Mouse (Mus musculus): ENCODE measurements around the gene Hmgn3. TPM values are rescaled to one million over a fixed set of nuclear protein-coding genes. Genes with fewer than 3 reads are reported as not detected.

Gene Hmgn3
- total and polyA plus RNA-seq, 3 experiments = not detected

DNA sequence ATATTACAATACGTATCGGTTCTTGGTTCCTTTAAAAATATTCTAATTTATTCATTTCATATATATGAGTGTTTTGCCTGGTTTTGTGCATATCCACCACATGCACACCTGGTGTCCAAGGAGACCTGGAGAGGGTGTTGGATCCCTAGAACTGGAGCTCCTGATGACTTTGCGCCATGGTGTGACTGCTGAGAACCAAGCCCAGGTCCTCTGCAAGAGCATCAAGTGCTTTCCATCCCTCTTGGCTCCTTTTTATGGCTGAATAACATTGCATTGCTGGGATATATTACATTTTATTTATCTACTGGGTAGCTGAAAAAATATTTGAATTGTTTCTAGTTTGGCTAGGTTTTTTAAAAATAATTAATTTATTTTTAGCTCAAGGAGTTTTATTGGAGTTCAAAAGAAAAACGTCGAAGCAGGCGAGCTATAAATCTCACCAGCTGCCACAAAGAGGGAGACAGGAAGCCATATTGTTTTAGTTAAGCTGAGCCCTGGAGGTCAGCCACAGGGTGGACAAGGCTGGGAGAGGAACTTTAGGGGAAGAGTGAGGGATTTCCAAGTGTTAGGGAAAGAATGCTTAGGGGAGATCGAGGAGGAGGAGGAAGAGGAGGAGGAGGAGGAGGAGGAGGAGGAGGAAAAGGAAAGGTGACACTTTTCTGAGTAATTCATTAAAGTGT lies 62.6 kb downstream of the Hmgn3 start:
- no peaks in the 10 kb centered on the region for H3K9me3 ChIP-seq (replicated peaks; ENCODE audit: insufficient read depth, low read length)
- H3K79me2 ChIP-seq (ENCODE audit: control insufficient read depth, insufficient read depth, low read length, poor library complexity) = no peaks in the 10 kb centered on the region
- H3K27ac ChIP-seq (ENCODE audit: control insufficient read depth, low read depth, low read length) = no peak overlapping the region
- TF ChIP-seq CHD1 (IDR thresholded peaks at IDR 0.05; ENCODE audit: low read depth, low read length) (no peak), ZNF384 (IDR thresholded peaks at IDR 0.05; ENCODE audit: low read depth, low read length) (no peak), POLR2AphosphoS5 (IDR thresholded peaks at IDR 0.05; ENCODE audit: borderline replicate concordance, low read depth, low read length) (no peak)
- no peak overlapping the region for H3K4me3 ChIP-seq (ENCODE audit: control insufficient read depth in 1 of 2, insufficient read depth in 1 of 2, low read depth in 2 of 2, low read length in 2 of 2)
- no peak overlapping the region for H3K9ac ChIP-seq (ENCODE audit: control insufficient read depth, low read depth, low read length, poor library complexity, severe bottlenecking)
- no peaks in the 10 kb centered on the region for H3K4me1 ChIP-seq (ENCODE audit: control insufficient read depth in 1 of 2, insufficient read depth in 2 of 2, low read length in 2 of 2)
- no peaks in the 10 kb centered on the region for H3K36me3 ChIP-seq (ENCODE audit: control insufficient read depth in 1 of 2, insufficient read depth in 2 of 2, low read length in 2 of 2)
- H3K27me3 ChIP-seq (ENCODE audit: control insufficient read depth in 1 of 2, insufficient read depth in 2 of 2, low read length in 2 of 2) = no peaks in the 10 kb centered on the region
- no peak for DNase-seq (ENCODE audit: low read depth, low spot score)

DNA sequence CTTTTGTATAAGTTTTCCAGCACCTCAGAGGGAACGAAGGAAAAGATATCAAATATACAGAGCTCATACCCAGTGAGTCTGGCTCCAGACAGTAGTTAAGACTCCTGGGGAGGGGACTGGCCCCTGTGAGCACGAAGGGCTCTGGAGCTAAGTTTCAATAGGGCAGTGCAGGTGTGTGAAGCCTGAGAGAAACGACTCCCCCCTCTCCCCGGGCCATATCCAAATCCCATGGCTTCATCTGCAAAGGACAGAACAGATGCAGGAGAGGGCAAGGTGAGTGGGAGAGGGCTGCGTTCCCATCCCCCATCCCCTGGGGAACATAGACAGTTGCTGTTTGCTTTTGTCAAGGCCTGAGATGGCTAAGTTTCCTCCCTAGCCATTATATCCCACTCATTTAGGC lies 63.4 kb downstream of the Hmgn3 start:
- Histone ChIP-seq H3K79me2 (ENCODE audit: control insufficient read depth, insufficient read depth, low read length, poor library complexity) (no peaks in the 10 kb centered on the region), H3K4me3 (ENCODE audit: control insufficient read depth in 1 of 2, insufficient read depth in 1 of 2, low read depth in 2 of 2, low read length in 2 of 2) (no peak overlapping the region), H3K9ac (ENCODE audit: control insufficient read depth, low read depth, low read length, poor library complexity, severe bottlenecking) (no peak overlapping the region), H3K9me3 (replicated peaks; ENCODE audit: insufficient read depth, low read length) (no peaks in the 10 kb centered on the region), H3K36me3 (ENCODE audit: control insufficient read depth in 1 of 2, insufficient read depth in 2 of 2, low read length in 2 of 2) (no peaks in the 10 kb centered on the region), H3K4me1 (ENCODE audit: control insufficient read depth in 1 of 2, insufficient read depth in 2 of 2, low read length in 2 of 2) (no peaks in the 10 kb centered on the region), H3K27me3 (ENCODE audit: control insufficient read depth in 1 of 2, insufficient read depth in 2 of 2, low read length in 2 of 2) (no peaks in the 10 kb centered on the region), H3K27ac (ENCODE audit: control insufficient read depth, low read depth, low read length) (no peak overlapping the region)
- no peak for TF ChIP-seq HCFC1 (IDR thresholded peaks at IDR 0.05; ENCODE audit: low read depth, low read length)
- no peak for TF ChIP-seq MAX (IDR thresholded peaks at IDR 0.05; ENCODE audit: low read length)
- no peak for TF ChIP-seq SMC3 (IDR thresholded peaks at IDR 0.05; ENCODE audit: low read depth, low read length)
- no peak for TF ChIP-seq ZNF384 (IDR thresholded peaks at IDR 0.05; ENCODE audit: low read depth, low read length)
- TF ChIP-seq UBTF (IDR thresholded peaks at IDR 0.05; ENCODE audit: borderline replicate concordance, insufficient read depth, low read depth, low read length) = no peak
- no peak for TF ChIP-seq ZKSCAN1 (IDR thresholded peaks at IDR 0.05; ENCODE audit: low read depth, low read length)
- no peak for TF ChIP-seq CTCF (IDR thresholded peaks at IDR 0.05 in 2 of 3, conservative IDR thresholded peaks at IDR 0.05 in 1 of 3; ENCODE audit: control insufficient read depth in 1 of 3, insufficient read depth in 1 of 3, low read depth in 2 of 3, low read length in 3 of 3, poor library complexity in 1 of 3, severe bottlenecking in 1 of 3)
- no peak for DNase-seq (ENCODE audit: low read depth, low spot score)

DNA sequence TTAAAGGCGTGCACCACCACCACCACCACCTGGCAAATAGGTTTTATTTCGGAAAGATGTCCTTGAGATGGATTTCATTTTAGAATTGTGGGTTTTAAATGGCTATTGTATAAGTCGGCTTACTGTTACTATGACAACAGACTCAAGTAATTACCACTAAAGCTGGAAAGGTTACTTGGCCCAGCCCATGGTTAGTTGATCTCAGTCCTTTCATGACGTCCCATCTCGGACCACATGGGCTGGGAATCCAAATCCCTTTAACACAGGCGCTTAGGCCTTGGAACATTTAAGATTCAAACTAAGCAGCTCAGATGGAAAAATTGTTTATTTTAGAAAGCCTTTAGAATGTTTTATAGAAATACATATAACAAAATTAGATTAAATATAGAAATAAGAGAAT lies 64.2 kb downstream of the Hmgn3 start:
- Histone ChIP-seq H3K4me1 (ENCODE audit: control insufficient read depth in 1 of 2, insufficient read depth in 2 of 2, low read length in 2 of 2) (no peaks in the 10 kb centered on the region), H3K27me3 (ENCODE audit: control insufficient read depth in 1 of 2, insufficient read depth in 2 of 2, low read length in 2 of 2) (no peaks in the 10 kb centered on the region), H3K79me2 (ENCODE audit: control insufficient read depth, insufficient read depth, low read length, poor library complexity) (no peaks in the 10 kb centered on the region), H3K9ac (ENCODE audit: control insufficient read depth, low read depth, low read length, poor library complexity, severe bottlenecking) (no peak overlapping the region), H3K9me3 (replicated peaks; ENCODE audit: insufficient read depth, low read length) (no peaks in the 10 kb centered on the region), H3K27ac (ENCODE audit: control insufficient read depth, low read depth, low read length) (no peak overlapping the region), H3K36me3 (ENCODE audit: control insufficient read depth in 1 of 2, insufficient read depth in 2 of 2, low read length in 2 of 2) (no peaks in the 10 kb centered on the region), H3K4me3 (ENCODE audit: control insufficient read depth in 1 of 2, insufficient read depth in 1 of 2, low read depth in 2 of 2, low read length in 2 of 2) (no peak overlapping the region)
- TF ChIP-seq ZC3H11A (IDR thresholded peaks at IDR 0.05; ENCODE audit: low read depth, low read length) = no peak
- no peak for TF ChIP-seq KAT2A (conservative IDR thresholded peaks at IDR 0.05; ENCODE audit: low read depth, low read length)
- TF ChIP-seq GATA1 (IDR thresholded peaks at IDR 0.05; ENCODE audit: low read depth, low read length) = no peak
- TF ChIP-seq BHLHE40 (IDR thresholded peaks at IDR 0.05; ENCODE audit: borderline replicate concordance, low read depth, low read length) = no peak
- TF ChIP-seq RCOR1 (IDR thresholded peaks at IDR 0.05; ENCODE audit: low read depth, low read length) = no peak
- TF ChIP-seq MAX (IDR thresholded peaks at IDR 0.05; ENCODE audit: low read length) = no peak
- TF ChIP-seq POLR2AphosphoS5 (IDR thresholded peaks at IDR 0.05; ENCODE audit: borderline replicate concordance, low read depth, low read length) = no peak
- no peak for TF ChIP-seq TCF12 (IDR thresholded peaks at IDR 0.05; ENCODE audit: low read depth, low read length)
- no peak for TF ChIP-seq EP300 (IDR thresholded peaks at IDR 0.05; ENCODE audit: low read depth in 1 of 2, low read length in 2 of 2)
- TF ChIP-seq ZMIZ1 (IDR thresholded peaks at IDR 0.05; ENCODE audit: low read depth, low read length) = no peak
- no peak for TF ChIP-seq POLR2A (IDR thresholded peaks at IDR 0.05; ENCODE audit: control insufficient read depth in 1 of 2, insufficient read depth in 1 of 2, low read depth in 1 of 2, low read length in 2 of 2, poor library complexity in 1 of 2)
- no peak for TF ChIP-seq MAFK (IDR thresholded peaks at IDR 0.05; ENCODE audit: borderline replicate concordance, low read depth, low read length)
- no peak for TF ChIP-seq UBTF (IDR thresholded peaks at IDR 0.05; ENCODE audit: borderline replicate concordance, insufficient read depth, low read depth, low read length)
- TF ChIP-seq ZKSCAN1 (IDR thresholded peaks at IDR 0.05; ENCODE audit: low read depth, low read length) = no peak
- no peak for TF ChIP-seq JUND (IDR thresholded peaks at IDR 0.05; ENCODE audit: low read depth, low read length)
- no peak for DNase-seq (ENCODE audit: low read depth, low spot score)

All from MEL (cell line).